Mouse (Mus musculus) thymus, adult 18-20 months (tissue): ENCODE measurements around the gene Egfl6.
A peak's percentile ranks its signal among the peaks of the same experiment; 100 is the strongest.

ENCODE experiments used
- DNase-seq, 2 experiments: peaks; one replicate each; pipeline ENCODE4 v3.0.0; 2022; ENCODE audit warnings: mixed read lengths in 2 of 2

Gene Egfl6

GRCm38 (mm10) chrX:166515923-166516322 is 69.6 kb downstream of the Egfl6 start:
- no peak for DNase-seq

DNA sequence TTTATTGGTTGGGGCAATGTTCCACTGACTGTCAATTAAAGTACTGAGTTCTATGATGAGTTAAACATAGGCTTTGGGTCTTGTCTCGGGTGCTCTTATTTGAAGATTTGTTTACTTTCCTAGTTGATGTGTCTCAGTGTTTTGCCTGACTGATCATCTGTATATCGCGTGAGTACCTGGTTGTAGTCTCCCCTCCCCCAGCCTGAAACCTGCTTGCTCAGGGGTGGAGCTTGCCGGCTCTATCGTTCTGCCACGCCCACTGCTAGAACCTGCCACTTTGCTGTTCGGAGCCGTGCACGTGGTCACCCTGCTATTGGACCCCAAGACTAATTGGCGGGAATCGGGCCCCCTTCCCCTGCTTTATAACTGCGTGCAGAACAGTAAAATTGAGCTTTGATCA is 71.5 kb downstream of the Egfl6 start:
- DNase-seq: peak in 1 of 2 experiments; percentile 12

DNA sequence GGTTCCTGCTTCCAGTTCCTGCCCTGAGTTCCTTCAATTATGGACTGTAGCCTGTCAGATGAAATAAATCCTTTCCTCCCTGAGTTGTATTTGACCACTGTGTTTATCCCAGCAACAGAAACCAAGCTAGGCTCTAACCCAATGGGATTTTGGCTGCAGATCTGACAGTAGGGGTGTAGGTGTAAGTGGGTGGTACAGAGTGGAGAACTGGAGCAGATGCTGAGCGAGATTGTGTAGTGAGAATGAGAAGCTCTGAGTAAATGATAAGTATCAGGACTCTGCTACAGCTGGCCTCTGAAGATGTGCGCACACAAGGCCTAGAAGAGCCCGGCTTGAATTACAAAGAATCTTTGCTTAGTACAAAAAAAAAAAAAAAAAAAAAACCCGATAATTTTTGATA is 73.4 kb downstream of the Egfl6 start:
- DNase-seq: no peak

DNA sequence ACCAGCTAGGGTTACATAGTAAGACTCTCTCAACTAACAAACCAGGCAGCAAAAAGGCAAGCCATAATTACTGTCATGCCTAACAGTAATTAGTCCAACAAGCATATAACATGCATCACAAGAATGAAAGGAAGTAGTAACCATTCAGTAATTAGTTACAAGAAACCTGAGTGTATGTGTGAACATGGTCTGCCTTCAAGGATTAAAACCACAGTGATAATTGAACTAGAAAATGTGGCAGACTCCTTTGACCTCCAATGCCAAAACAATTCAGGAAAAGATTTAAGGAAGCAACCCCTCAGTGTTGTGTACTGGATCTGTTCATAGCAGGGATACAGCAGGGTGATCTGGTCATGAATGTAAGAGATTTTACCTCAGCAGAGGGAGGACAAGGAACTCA is 74.4 kb downstream of the Egfl6 start:
- no peak for DNase-seq

DNA sequence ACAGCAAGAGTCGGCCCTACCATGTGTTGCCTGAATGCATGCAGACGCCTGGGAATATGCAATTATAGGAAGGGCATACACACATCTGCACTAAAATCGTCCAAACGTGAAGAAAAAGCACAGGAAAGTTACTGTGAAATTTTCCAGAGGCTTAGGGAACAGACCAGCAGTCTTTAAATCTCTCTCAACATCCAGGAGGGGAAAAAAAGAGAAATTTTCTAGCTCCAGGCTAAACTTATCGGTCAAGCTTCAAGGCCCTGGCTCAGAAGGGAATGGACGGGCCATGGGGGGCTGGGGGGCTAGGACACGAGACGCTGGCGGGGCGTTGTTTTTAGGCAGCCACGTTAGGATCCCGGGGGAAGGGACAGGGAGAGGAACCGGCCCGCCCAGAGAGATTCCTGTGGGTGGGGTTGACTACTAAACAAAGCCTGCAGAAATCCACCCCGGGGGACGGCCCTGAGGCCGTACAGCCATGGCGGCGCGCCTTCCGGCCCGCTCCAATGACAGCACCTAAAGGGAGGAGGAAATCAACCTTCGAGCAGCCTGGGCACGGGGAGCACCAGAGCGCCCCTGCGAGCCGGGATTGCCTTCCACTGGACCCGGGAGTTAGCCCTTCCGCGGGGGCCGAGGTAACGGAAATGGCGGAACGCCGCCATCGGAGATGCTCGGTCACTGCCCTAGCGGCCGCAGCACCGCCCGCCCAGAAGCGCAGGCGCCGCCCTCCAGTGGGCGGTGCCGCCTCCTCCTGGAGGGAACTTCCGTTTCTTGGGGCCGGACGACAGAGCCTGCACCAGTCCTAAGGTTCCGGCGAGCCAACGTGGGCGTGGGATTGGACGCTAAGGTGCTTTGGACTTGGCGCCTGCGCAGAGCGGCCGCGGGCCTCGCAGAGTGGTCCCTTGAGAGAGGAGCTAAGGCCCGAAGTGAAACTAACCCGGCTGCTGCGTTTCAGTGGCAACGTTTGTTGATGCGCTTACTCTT is 75.5 kb downstream of the Egfl6 start:
- peak; percentile 89 to 93 for DNase-seq

DNA sequence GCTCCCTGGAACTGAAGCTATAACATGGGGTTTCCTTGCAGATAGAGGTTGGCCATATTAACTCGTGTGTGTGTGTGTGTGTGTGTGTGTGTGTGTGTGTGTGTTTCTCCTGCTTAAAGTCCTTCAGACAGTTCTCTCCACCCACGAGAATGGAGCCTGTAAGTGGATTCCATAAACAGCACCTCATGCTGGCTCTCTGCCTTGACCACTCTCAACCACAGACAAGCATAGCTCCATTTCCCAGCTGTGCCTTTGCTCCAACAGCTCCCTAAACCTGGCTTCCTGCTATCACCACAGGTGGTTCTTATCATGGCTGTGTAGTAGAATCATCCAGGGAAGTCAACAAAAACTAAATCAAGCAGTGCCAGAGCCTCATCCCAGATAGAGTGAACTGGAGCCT is 81.1 kb downstream of the Egfl6 start:
- no peak for DNase-seq

- no peak for DNase-seq
These were observed 85.9 kb downstream of the Egfl6 start for GRCm38 (mm10) chrX:166499496-166500190.

DNA sequence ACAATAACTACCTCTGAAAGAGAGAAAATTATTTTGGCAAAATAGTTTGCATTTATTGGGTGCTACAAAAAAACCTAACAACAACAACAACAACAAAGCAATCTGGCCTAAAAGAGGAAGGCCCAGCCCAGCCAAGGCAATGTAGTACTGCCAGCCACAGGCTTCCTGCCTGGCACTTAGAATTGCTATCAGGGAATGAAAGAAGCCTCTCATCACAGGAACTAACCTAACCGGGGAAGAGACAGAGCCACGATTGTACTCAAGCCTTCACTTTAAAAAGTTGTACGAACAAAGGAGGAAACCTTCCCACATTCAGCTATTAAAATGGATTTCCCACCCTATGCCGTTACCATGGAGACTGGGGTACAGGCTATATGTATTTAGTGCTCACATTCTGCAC is 87.7 kb downstream of the Egfl6 start:
- no peak for DNase-seq

GRCm38 (mm10) chrX:166495052-166495451 is 90.5 kb downstream of the Egfl6 start:
- no peak for DNase-seq

DNA sequence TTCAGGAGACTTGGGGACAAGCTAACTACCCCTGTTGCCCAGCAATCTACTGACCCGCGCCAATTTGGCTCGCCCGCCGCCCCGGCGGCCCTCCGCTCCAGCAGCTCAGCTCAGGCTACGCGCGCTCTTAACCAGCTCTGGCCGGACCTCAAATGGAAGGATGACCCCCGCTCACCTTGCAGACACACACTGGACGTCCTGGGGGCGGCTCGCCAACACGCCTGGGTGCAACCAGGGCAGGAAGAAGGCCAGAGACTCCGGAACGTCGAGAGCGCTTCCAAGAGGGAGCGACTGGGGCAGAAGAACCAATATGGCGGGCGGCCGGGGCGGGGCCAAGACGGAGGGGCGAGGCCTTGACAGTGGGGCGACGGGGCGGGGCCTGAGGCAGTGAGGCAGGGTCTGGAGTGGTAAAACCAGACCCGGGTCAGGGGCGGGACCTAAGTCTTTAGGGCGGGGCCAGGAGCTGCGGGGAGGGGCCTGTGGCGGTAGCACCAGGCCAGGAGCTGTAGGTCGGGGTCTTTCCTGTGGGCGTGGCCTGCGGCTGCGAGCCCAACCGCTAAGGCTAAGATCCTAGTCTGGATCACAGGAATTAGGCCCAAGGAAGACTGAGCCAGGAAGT is 106.0 kb downstream of the Egfl6 start, which contains the start of gene Rab9:
Gene Rab9 (minus strand): TSS at position 503 of the 619 bp plus-strand sequence.
- DNase-seq: peak; percentile 89 to 90

- DNase-seq: no peak
These were observed 106.7 kb downstream of the Egfl6 start for GRCm38 (mm10) chrX:166478631-166479364.

- no peak for DNase-seq
These were observed 108.1 kb downstream of the Egfl6 start for GRCm38 (mm10) chrX:166477393-166477792.
